8 mouse cellular contexts compared by ENCODE assay signal in genomic region chr1:69106937-69107461, GRCm38 (mm10). TPM values are rescaled to one million over a fixed set of nuclear protein-coding genes. Genes with fewer than 3 reads are reported as not detected.
DNase-seq lines count a peak whose midpoint lies in the region; ATAC-seq and TF ChIP-seq lines count a peak whose summit lies in the region.

No protein-coding gene starts in this region.

- H3K9ac ChIP-seq in ES-E14 (ENCODE audit: insufficient read depth, low read depth, low read length, poor library complexity, severe bottlenecking): no peak overlapping the region
- H3K9ac ChIP-seq in forebrain, embryonic 13.5 days: peak overlapping the region; percentile 76
- peak overlapping the region; percentile 84 for H3K9ac ChIP-seq in hindbrain, embryonic 14.5 days
- H3K9ac ChIP-seq in midbrain, embryonic 12.5 days (replicated peaks): peak overlapping the region; percentile 75

- H3K4me1 ChIP-seq in ES-E14 (ENCODE audit: control insufficient read depth in 2 of 2, insufficient read depth in 2 of 2, low read length in 2 of 2, poor library complexity in 1 of 2): 0 out of 4 replicates have a peak, but pooled peaks cover 0 to 2% of the 10 kb centered on the region in 2 experiments
- H3K4me1 ChIP-seq in forebrain, embryonic 13.5 days: peaks cover 23% of the 10 kb centered on the region
- H3K4me1 ChIP-seq in hindbrain, embryonic 14.5 days (replicated peaks; ENCODE audit: control insufficient read depth, insufficient read depth, low read length): no peaks in the 10 kb centered on the region; the same call in 1 of the 2 replicates
- peaks cover 19% of the 10 kb centered on the region for H3K4me1 ChIP-seq in midbrain, embryonic 12.5 days
- H3K4me1 ChIP-seq in thymus, adult 2 months (replicated peaks; ENCODE audit: control insufficient read depth, insufficient read depth, low read length): no peaks in the 10 kb centered on the region

- TF ChIP-seq POLR2A in thymus, adult 2 months (IDR thresholded peaks at IDR 0.05; ENCODE audit: control insufficient read depth, extremely low read depth, insufficient read depth, low read length, poor library complexity): no peak

- no peak for DNase-seq in ES-E14 (ENCODE audit: low read depth, low spot score)
- DNase-seq in hindbrain, embryonic 14.5 days (ENCODE audit: low spot score): peak; percentile 54
- peak; percentile 5 to 6 for DNase-seq in left cerebral cortex, postnatal 14 days (ENCODE audit: low spot score in 2 of 2)
- DNase-seq in testis, postnatal 14 days (ENCODE audit: low spot score): peak; percentile 22
- no peak for DNase-seq in thymus, adult 2 months

- no peak overlapping the region for H3K27ac ChIP-seq in ES-E14 (ENCODE audit: insufficient read depth, low read depth, low read length, poor library complexity, severe bottlenecking)
- H3K27ac ChIP-seq in forebrain, embryonic 13.5 days: peak overlapping the region; percentile 65
- H3K27ac ChIP-seq in hindbrain, embryonic 14.5 days: peak overlapping the region; percentile 78
- peak overlapping the region; percentile 83 for H3K27ac ChIP-seq in midbrain, embryonic 12.5 days (replicated peaks)
- no peak overlapping the region for H3K27ac ChIP-seq in thymus, adult 2 months (ENCODE audit: control insufficient read depth, insufficient read depth, low read length)

- peak overlapping the region; percentile 55 to 70 for H3K4me3 ChIP-seq in ES-E14 (ENCODE audit: insufficient read depth in 1 of 2, low read depth in 1 of 2, low read length in 2 of 2, poor library complexity in 1 of 2, severe bottlenecking in 1 of 2)
- H3K4me3 ChIP-seq in forebrain, embryonic 13.5 days: peak overlapping the region; percentile 71
- H3K4me3 ChIP-seq in hindbrain, embryonic 14.5 days (replicated peaks; ENCODE audit: low read length): peak overlapping the region; percentile 85
- H3K4me3 ChIP-seq in midbrain, embryonic 12.5 days: peak overlapping the region; percentile 61
- no peak overlapping the region for H3K4me3 ChIP-seq in thymus, adult 2 months (ENCODE audit: control insufficient read depth, insufficient read depth, low read length)

- in situ Hi-C loops in ES-E14 (cut with MboI; ENCODE audit: low sequenced_read_pairs in 2 of 2, unreplicated experiment in 2 of 2): no loop called here

- peaks cover 42% of the 10 kb centered on the region for H3K27me3 ChIP-seq in forebrain, embryonic 13.5 days
- no peaks in the 10 kb centered on the region for H3K27me3 ChIP-seq in hindbrain, embryonic 14.5 days (ENCODE audit: control insufficient read depth, insufficient read depth, low read length)
- peaks cover 12% of the 10 kb centered on the region for H3K27me3 ChIP-seq in midbrain, embryonic 12.5 days
- H3K27me3 ChIP-seq in thymus, adult 2 months (ENCODE audit: control insufficient read depth, insufficient read depth, low read length): no peaks in the 10 kb centered on the region; the same call in 1 of the 2 replicates

- intact Hi-C loops in left cerebral cortex, postnatal 14 days (cut with DNase I): no loop called here

- H3K4me2 ChIP-seq in forebrain, embryonic 13.5 days: peak overlapping the region; percentile 98
- peak overlapping the region; percentile 91 for H3K4me2 ChIP-seq in hindbrain, embryonic 14.5 days (replicated peaks)
- peak overlapping the region; percentile 90 for H3K4me2 ChIP-seq in midbrain, embryonic 12.5 days (replicated peaks)

- no peak for TF ChIP-seq CTCF in thymus, adult 2 months (IDR thresholded peaks at IDR 0.05; ENCODE audit: borderline replicate concordance, control insufficient read depth, extremely low read depth, insufficient read depth, low read length, poor library complexity)

- ATAC-seq in cerebellum, adult (ENCODE audit: insufficient number of reproducible peaks, low FRiP score, low TSS enrichment): peak; percentile 47
- ATAC-seq in forebrain, embryonic 13.5 days: peak; percentile 50
- ATAC-seq in hindbrain, embryonic 14.5 days (ENCODE audit: low FRiP score): peak; percentile 55
- ATAC-seq in midbrain, embryonic 12.5 days (ENCODE audit: low FRiP score, low read depth): peak; percentile 17; the same call in 1 of the 2 replicates

- H3K9me3 ChIP-seq in ES-E14 (ENCODE audit: control insufficient read depth, insufficient read depth, low read depth, low read length): no peaks in the 10 kb centered on the region
- no peaks in the 10 kb centered on the region for H3K9me3 ChIP-seq in forebrain, embryonic 13.5 days (replicated peaks)
- H3K9me3 ChIP-seq in hindbrain, embryonic 14.5 days (ENCODE audit: control insufficient read depth, low read length): no peaks in the 10 kb centered on the region
- H3K9me3 ChIP-seq in midbrain, embryonic 12.5 days: no peaks in the 10 kb centered on the region

- no peaks in the 10 kb centered on the region for H3K36me3 ChIP-seq in ES-E14 (ENCODE audit: control insufficient read depth, insufficient read depth, low read length, poor library complexity, severe bottlenecking)
- H3K36me3 ChIP-seq in forebrain, embryonic 13.5 days (ENCODE audit: poor library complexity, severe bottlenecking): no peaks in the 10 kb centered on the region
- H3K36me3 ChIP-seq in hindbrain, embryonic 14.5 days (replicated peaks; ENCODE audit: control insufficient read depth, insufficient read depth): no peaks in the 10 kb centered on the region
- H3K36me3 ChIP-seq in midbrain, embryonic 12.5 days: no peaks in the 10 kb centered on the region
- H3K36me3 ChIP-seq in thymus, adult 2 months (ENCODE audit: control insufficient read depth, insufficient read depth, low read length): no peaks in the 10 kb centered on the region

- WGBS in forebrain, embryonic 13.5 days: under 1% methylated on average over 33 of the region's 35 CpGs
- 2% methylated on average over 33 of the region's 35 CpGs for WGBS in hindbrain, embryonic 14.5 days
- WGBS in midbrain, embryonic 12.5 days: under 1% methylated on average over 35 of the region's 35 CpGs
- WGBS in thymus, adult 2 months: 2% methylated on average over 35 of the region's 35 CpGs

TF ChIP-seq in ES-E14, 5 proteins besides CTCF, POLR2A, EP300 and RAD21:
- TF ChIP-seq MAFK (IDR thresholded peaks at IDR 0.05; ENCODE audit: insufficient read depth, low read depth, low read length) (no peak), HCFC1 (IDR thresholded peaks at IDR 0.05; ENCODE audit: borderline replicate concordance, insufficient read depth, low read length) (no peak), CHD2 (IDR thresholded peaks at IDR 0.05; ENCODE audit: low read depth, low read length) (no peak), ZC3H11A (IDR thresholded peaks at IDR 0.05; ENCODE audit: borderline replicate concordance, low read depth, low read length) (no peak), ZNF384 (IDR thresholded peaks at IDR 0.05; ENCODE audit: low read depth, low read length) (no peak)

RNA-seq across cellular contexts. Expression of gene Erbb4, which starts 0.9 kb away (rescaled TPM):
- total RNA-seq in ES-E14 (2012; rRNA removed): under 0.01 TPM in 1 of 2 replicates, not detected in the other
- polyA plus RNA-seq in forebrain, embryonic 13.5 days (2015; fragmentation: Nextera tagmentation; extraction: Ambion mirVana): 8.9 and 11.2 TPM in 2 replicates
- 21.0 and 23.7 TPM in 2 replicates for polyA plus RNA-seq in hindbrain, embryonic 14.5 days (2014; fragmentation: Nextera tagmentation; extraction: Ambion mirVana)
- total RNA-seq in left cerebral cortex, postnatal 14 days (2021): 10 to 100 TPM; 55.3 to 57.2 TPM
- polyA plus RNA-seq in midbrain, embryonic 12.5 days (2016; fragmentation: Nextera tagmentation; extraction: Ambion mirVana): 11.1 and 14.0 TPM in 2 replicates
- 0.09 TPM in 1 of 2 replicates, not detected in the other for polyA plus RNA-seq in thymus, adult 2 months (2012; rRNA removed)

Comparison
In these comparisons a context has a peak if more than half of its experiments do, and no peak if none do; other contexts are left out.
1. DNase-seq: peak in hindbrain, embryonic 14.5 days (single experiment), left cerebral cortex, postnatal 14 days (2 of 2) and testis, postnatal 14 days (single experiment); none in ES-E14 (single experiment) and thymus, adult 2 months (single experiment).
2. H3K27ac ChIP-seq: peak in forebrain, embryonic 13.5 days (single experiment), hindbrain, embryonic 14.5 days (single experiment) and midbrain, embryonic 12.5 days (single experiment); none in ES-E14 (single experiment) and thymus, adult 2 months (single experiment).
3. Peak in every context shown above with its lines, with median percentiles within 50 percentile points of each other: ATAC-seq and H3K4me2 ChIP-seq.